Mouse (Mus musculus) leukemia stem cell, adult 10-12 weeks (primary cell): ENCODE results near the gene Eng. TPM values are rescaled to one million over a fixed set of nuclear protein-coding genes. Genes with fewer than 3 reads are reported as not detected.

Experiments used
- polyA plus RNA-seq: library from polyadenylated mRNA; stranded (reverse); fragments of >175 nt; gene quantifications from 2 replicates; pipeline ENCODE4 v1.2.3, GENCODE M21; 2012; ENCODE audit warnings: low replicate concordance

Eng gene
- 89.9 and 110 TPM in 2 replicates for polyA plus RNA-seq

GRCm38 (mm10) chr2:32646379-32647056 is at the start of gene Eng:
Gene Eng, plus strand, starts transcription at chr2:32646595.

DNA sequence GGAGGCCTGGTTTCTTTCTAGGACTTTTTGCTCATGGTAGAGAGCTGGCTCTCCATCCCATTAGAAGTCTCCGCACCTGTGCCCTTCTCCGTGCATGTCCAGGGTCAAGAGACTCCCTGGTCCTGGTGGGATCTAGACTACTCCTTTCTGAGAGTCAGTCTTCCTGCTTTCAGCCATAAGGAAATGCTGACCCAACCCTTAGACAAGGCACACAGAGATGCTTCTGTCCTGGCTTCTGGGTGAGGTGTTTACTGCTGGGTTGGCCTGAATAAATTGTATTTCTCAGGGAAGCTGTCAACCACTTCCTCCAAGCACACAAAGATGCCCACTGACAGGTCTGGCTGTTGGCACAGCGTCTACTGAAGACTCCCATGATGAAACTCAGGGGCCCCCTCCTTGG is 47.0 kb upstream of the Eng start, which contains the start of gene St6galnac6:
TSS of gene St6galnac6 (plus strand) at position 301 of the 400 bp plus-strand sequence.

GRCm38 (mm10) chr2:32621517-32621859 is 24.9 kb upstream of the Eng start, which contains the start of gene Ak1:
Gene Ak1, plus strand, starts transcription at chr2:32621758.

DNA sequence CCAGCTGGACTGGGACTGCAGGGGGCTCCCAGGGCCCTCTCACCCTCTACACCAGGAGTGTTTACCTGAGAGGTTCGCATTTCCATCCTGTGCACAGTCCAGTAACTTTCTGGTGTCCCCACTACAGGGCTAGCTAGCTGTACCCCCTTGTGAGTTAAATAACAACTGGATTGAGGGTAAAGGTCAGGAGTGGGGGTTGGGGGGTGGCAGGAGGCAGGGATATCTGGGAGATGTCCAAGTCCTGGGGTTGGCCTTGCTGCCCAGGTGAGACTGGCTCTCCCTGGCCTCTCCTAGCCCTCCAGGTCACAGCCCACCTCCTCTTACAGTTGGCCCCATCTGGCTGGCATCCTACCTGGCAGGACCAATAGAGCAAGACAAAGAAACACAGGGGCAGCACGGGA is 57.6 kb downstream of the Eng start, which contains the start of gene Fpgs:
TSS of gene Fpgs (minus strand) at position 125 of the 401 bp plus-strand sequence.

GRCm38 (mm10) chr2:32712934-32713817 is 66.8 kb downstream of the Eng start, which contains the start of gene Cdk9:
Gene Cdk9, minus strand, starts transcription at chr2:32713076.

GRCm38 (mm10) chr2:32720681-32721229 is 74.4 kb downstream of the Eng start, which contains the start of gene Sh2d3c:
Gene Sh2d3c, plus strand, starts transcription at chr2:32721055.

Other genes with a start within 250 kb of the Eng start
- gene Naif1, start 196.1 kb upstream of the Eng start, polyA plus RNA-seq: 6.0 and 8.3 TPM in 2 replicates
- 15.3 and 20.4 TPM in 2 replicates for gene Slc25a25, start 195.2 kb upstream of the Eng start, polyA plus RNA-seq
- 23.3 and 36.8 TPM in 2 replicates for gene Fam102a, start 111.3 kb upstream of the Eng start, polyA plus RNA-seq
- gene Dpm2, start 75.7 kb upstream of the Eng start, polyA plus RNA-seq: 5.0 and 7.4 TPM in 2 replicates
- 0.31 and 1.0 TPM in 2 replicates for gene Pip5kl1, start 71.8 kb upstream of the Eng start, polyA plus RNA-seq
- not detected in 2 replicates for gene 9430097D07Rik, start 70.9 kb upstream of the Eng start, polyA plus RNA-seq
- 41.1 and 44.9 TPM in 2 replicates for gene St6galnac4, start 59.5 kb upstream of the Eng start, polyA plus RNA-seq
- 39.1 and 52.2 TPM in 2 replicates for gene St6galnac6, start 46.9 kb upstream of the Eng start, polyA plus RNA-seq
- gene Ak1, start 24.8 kb upstream of the Eng start, polyA plus RNA-seq: 1.6 and 2.2 TPM in 2 replicates
- 258 and 389 TPM in 2 replicates for gene Fpgs, start 57.5 kb downstream of the Eng start, polyA plus RNA-seq
- 38.8 and 118 TPM in 2 replicates for gene Cdk9, start 66.5 kb downstream of the Eng start, polyA plus RNA-seq
- 29.1 and 30.6 TPM in 2 replicates for gene Sh2d3c, start 74.5 kb downstream of the Eng start, polyA plus RNA-seq
- gene 6330409D20Rik, start 94.4 kb downstream of the Eng start, polyA plus RNA-seq: not detected in 2 replicates
- gene Tor2a, start 110.6 kb downstream of the Eng start, polyA plus RNA-seq: 43.2 and 120 TPM in 2 replicates
- gene Ttc16, start 129.0 kb downstream of the Eng start, polyA plus RNA-seq: 0.10 and 0.16 TPM in 2 replicates
- 6.5 and 19.0 TPM in 2 replicates for gene Ptrh1, start 129.2 kb downstream of the Eng start, polyA plus RNA-seq
- not detected in 2 replicates for gene Cfap157, start 137.8 kb downstream of the Eng start, polyA plus RNA-seq
- gene Stxbp1, start 200.7 kb downstream of the Eng start, polyA plus RNA-seq: 3.1 and 6.5 TPM in 2 replicates
- 10.7 and 18.4 TPM in 2 replicates for gene Fam129b, start 229.5 kb downstream of the Eng start, polyA plus RNA-seq